Mouse (Mus musculus) frontal cortex, adult (tissue): ENCODE measurements around the gene Isg20.

Source experiments
- ATAC-seq: cut with Nextera tagmentation; 2 replicates; pipeline ENCODE4 v1.9.2; 2017; ENCODE audit warnings: mild to moderate bottlenecking, moderate library complexity, mixed read lengths; ENCODE audit not compliant: low TSS enrichment

Gene Isg20

DNA sequence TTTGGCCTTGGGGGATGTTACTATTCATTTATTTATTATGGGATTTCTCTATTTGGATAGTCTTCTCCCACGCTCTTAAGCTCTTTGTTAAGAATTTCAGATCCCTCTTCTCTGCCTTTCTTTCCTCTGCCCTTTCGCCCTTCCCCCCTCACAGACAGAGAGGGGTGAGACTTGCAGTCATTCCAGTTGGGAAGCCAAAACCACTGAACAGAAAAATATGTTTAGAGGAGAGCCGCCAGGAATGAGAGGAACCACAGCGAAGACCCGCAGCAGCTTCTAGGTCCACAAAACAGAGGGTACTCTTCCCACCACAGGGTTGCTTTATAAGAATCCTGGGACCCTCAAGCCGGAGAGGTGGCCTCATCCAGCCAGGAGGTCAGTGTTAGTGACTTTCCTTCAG lies 41.4 kb downstream of the Isg20 start:
- ATAC-seq: no peak

DNA sequence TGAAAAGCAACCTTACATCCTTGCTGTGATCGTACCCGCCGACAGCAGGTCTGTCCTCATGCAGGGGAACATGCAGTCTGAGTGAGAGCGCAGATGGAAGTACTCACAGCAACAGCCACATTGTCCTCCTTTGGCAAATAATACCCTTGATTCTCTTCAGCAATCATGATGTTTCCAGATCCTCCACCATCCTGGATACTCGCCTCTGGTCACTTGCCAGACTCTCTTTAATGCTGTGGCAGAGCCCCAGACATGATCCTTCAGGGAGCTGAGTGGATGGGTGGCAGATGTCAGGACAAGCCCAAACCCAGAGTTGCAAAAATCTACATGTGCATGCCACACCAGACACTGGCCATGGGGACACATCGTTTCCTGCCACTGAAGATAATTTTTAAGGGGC lies 41.9 kb downstream of the Isg20 start:
- no peak for ATAC-seq

DNA sequence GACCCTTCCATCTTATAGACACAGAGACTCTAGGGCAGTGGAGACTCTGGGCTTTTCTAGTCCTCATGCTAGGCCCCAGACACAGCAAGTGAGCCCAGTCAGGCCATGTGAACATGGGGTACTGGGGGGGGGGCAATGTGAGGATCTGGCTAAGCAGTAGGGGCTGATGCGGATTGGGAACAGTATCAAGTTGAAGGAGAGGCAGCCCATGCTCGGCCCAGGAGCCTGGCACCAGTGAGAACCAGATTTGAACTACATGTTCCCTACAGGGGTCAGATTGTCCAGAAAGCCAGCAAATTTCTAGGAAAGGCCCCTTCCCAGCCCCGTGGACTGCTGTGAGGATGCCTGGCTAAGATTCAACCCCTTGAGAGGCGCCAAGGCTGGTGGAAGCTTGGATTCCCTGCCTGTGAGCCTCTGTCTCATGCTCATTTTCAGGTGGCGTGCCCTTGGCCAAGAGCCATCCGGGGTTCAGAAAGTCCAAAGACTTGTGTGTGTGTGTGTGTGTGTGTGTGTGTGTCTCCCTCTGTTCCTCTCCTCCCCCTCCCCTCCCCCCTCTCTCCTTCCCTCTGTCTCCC lies 45.4 kb downstream of the Isg20 start:
- no peak for ATAC-seq

DNA sequence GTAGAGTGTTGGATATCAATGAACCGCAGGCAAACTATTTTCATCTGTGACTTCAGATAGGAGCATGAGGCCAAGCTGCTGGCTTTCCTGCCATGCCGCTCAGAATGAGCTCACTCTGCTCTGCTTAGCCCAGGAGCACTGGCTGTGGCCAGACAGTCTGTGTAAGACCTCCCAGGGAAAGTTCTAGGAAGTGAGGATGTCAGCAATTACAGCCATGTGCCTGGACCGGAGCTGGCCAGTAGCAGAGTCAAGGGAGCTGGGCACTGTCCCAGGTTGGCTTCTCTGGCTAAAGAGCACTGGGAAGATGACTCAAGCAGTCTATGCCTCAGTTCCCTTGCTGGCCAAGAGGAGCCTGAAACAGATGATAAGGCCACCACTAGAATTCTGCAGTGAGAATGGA lies 50.7 kb downstream of the Isg20 start:
- no peak for ATAC-seq
